Mouse (Mus musculus) ES-Bruce4 (cell line): ENCODE measurements at regions not wholly inside any gene's neighbourhood (a gene's known extent, or its start where the extent isn't known, plus 50 kb on each side); places are given as distances from the start of the nearest gene placed in this dataset.

Experiments
- H3K27ac ChIP-seq: 2 replicates; pipeline ENCODE4 v1.5.1; 2012; ENCODE audit warnings: low read length, inconsistent platforms; ENCODE audit not compliant: insufficient read depth
- H3K27me3 ChIP-seq: 2 replicates; pipeline ENCODE4 v1.6.1; 2012; ENCODE audit warnings: mild to moderate bottlenecking, low read length, inconsistent platforms; ENCODE audit not compliant: control insufficient read depth, poor library complexity, insufficient read depth, severe bottlenecking
- H3K36me3 ChIP-seq: 2 replicates; pipeline ENCODE4 v1.6.1; 2012; ENCODE audit warnings: inconsistent platforms, mild to moderate bottlenecking, low read length, moderate library complexity; ENCODE audit not compliant: control insufficient read depth, poor library complexity, insufficient read depth, severe bottlenecking
- H3K4me1 ChIP-seq: one replicate; pipeline ENCODE4 v1.8.1; 2011; ENCODE audit warnings: low read length; ENCODE audit not compliant: control insufficient read depth, insufficient read depth
- H3K4me3 ChIP-seq: 2 replicates; pipeline ENCODE4 v1.5.1; 2011; ENCODE audit warnings: low read depth, mild to moderate bottlenecking, low read length
- H3K9ac ChIP-seq: 2 replicates; pipeline ENCODE4 v1.6.1; 2012; ENCODE audit warnings: low read depth, mild to moderate bottlenecking, inconsistent platforms; ENCODE audit not compliant: poor library complexity, severe bottlenecking
- H3K9me3 ChIP-seq: replicated peaks from 2 replicates; pipeline ENCODE4 v1.6.1; 2012; ENCODE audit warnings: mild to moderate bottlenecking, low read length, inconsistent platforms; ENCODE audit not compliant: control insufficient read depth, poor library complexity, insufficient read depth, severe bottlenecking
- CTCF ChIP-seq: IDR thresholded peaks from one replicate; pipeline ENCODE4 v1.8.1; 2011; ENCODE audit warnings: low read depth, low read length
- EP300 ChIP-seq: IDR thresholded peaks from 2 replicates; pipeline ENCODE4 v1.6.1; 2011; ENCODE audit warnings: low read depth, low read length; ENCODE audit not compliant: insufficient read depth
- POLR2A ChIP-seq: IDR thresholded peaks from one replicate; pipeline ENCODE4 v1.8.1; 2011; ENCODE audit warnings: low read length; ENCODE audit not compliant: insufficient read depth

GRCm38 (mm10) chr10:118621546-118621945 lies 180.7 kb downstream of the Ifng start:
- Histone ChIP-seq H3K4me3 (no peak overlapping the region), H3K27ac (no peak overlapping the region), H3K9me3 (no peaks in the 10 kb centered on the region), H3K9ac (no peak overlapping the region), H3K4me1 (no peaks in the 10 kb centered on the region), H3K27me3 (no peaks in the 10 kb centered on the region), H3K36me3 (no peaks in the 10 kb centered on the region)
- TF ChIP-seq POLR2A: no peak
- no peak for TF ChIP-seq EP300
- no peak for TF ChIP-seq CTCF

DNA sequence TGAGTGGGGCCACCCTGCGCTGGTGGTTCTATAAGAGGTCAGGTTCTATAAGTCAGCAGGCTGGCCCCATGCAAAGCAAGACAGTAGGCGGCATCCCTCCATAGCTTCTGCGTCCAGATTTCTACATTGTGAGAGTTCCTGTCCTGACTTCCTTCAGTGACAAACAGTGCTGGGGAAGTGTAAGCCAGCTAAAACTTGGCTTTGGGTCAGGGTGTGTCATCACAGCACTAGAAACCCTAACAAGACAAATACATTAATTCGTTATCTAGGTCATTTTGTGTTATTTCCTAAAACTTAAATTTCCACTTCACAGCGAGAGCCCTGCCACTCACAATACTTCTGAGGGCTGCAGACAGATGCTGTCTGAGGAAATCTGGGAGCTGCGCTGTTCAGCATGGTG lies 181.3 kb downstream of the Ifng start:
- Histone ChIP-seq H3K27ac (no peak overlapping the region), H3K9ac (no peak overlapping the region), H3K4me1 (no peaks in the 10 kb centered on the region), H3K4me3 (no peak overlapping the region), H3K36me3 (no peaks in the 10 kb centered on the region), H3K27me3 (no peaks in the 10 kb centered on the region), H3K9me3 (no peaks in the 10 kb centered on the region)
- TF ChIP-seq CTCF (no peak), EP300 (no peak), POLR2A (no peak)

- H3K27me3 ChIP-seq: no peaks in the 10 kb centered on the region
These were observed 182.1 kb downstream of the Ifng start for GRCm38 (mm10) chr10:118622916-118623315.

GRCm38 (mm10) chr10:118624368-118624767 lies 183.5 kb downstream of the Ifng start:
- Histone ChIP-seq H3K27ac (no peak overlapping the region), H3K9ac (no peak overlapping the region), H3K4me1 (no peaks in the 10 kb centered on the region), H3K4me3 (no peak overlapping the region), H3K27me3 (no peaks in the 10 kb centered on the region), H3K9me3 (no peaks in the 10 kb centered on the region), H3K36me3 (no peaks in the 10 kb centered on the region)
- no peak for TF ChIP-seq CTCF
- TF ChIP-seq EP300: no peak
- no peak for TF ChIP-seq POLR2A

More at GRCm38 (mm10) chr10:118622916-118623315, 182.1 kb downstream of the Ifng start:
- no peak overlapping the region for H3K9ac ChIP-seq
- TF ChIP-seq CTCF (no peak), EP300 (no peak), POLR2A (no peak)
- H3K9me3 ChIP-seq: no peaks in the 10 kb centered on the region
- H3K4me1 ChIP-seq: no peaks in the 10 kb centered on the region
- no peaks in the 10 kb centered on the region for H3K36me3 ChIP-seq
- H3K4me3 ChIP-seq: no peak overlapping the region
- no peak overlapping the region for H3K27ac ChIP-seq

DNA sequence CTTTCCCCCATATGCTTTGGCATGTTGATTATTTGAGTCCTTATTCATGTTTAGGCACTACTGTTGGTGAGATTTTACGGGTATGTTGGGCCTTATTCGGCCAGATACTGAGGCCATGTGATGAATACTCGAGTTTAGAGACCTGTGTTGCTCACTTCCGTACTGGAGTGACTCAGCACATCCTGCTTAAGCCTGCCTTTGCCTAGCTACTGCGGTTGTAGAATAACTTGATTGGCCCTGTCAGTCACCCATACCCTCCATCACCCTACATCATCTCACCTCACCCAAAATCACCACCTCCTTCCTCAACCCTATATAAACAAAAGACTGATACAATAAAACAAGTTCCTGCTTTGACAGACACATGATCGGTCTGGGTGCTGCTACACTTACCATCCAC lies 187.2 kb downstream of the Ifng start:
- Histone ChIP-seq H3K27ac (no peak overlapping the region), H3K36me3 (no peaks in the 10 kb centered on the region), H3K4me1 (no peaks in the 10 kb centered on the region), H3K4me3 (no peak overlapping the region), H3K27me3 (no peaks in the 10 kb centered on the region), H3K9me3 (no peaks in the 10 kb centered on the region), H3K9ac (no peak overlapping the region)
- TF ChIP-seq CTCF: no peak
- no peak for TF ChIP-seq POLR2A

DNA sequence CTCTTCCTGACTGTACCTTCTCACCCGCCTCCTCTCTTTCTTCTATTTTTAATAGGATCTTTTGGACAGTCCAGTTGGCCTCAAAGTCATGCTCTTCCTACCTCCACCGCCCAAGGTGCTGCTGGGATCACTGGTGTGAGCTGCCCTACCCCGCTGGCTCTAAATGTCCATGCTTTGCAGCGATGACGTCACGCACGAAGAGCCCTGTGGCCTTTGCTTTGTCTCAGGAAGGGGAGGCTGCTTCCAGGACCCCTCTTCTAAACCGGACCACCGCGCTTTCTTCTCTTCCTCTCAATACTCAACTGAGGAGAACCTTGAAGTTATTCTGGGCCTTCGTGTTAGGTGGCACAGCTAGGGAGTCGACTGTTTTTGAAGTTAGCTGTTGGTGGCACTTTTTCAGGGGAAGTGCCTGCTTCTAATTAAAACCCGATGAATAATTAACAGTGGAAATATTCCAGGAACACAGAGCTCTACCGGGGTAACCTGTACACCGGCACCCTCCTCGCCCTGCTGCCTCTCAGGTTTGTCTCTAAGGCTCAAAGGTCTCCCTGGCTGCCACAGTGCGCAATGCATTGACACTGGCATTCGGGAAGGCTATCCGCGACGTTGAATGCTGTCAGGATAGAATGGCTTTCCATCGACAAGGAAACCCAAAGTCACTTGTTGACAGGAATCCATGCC lies 188.7 kb downstream of the Ifng start:
- H3K4me1 ChIP-seq: no peaks in the 10 kb centered on the region
- no peak overlapping the region for H3K4me3 ChIP-seq
- no peaks in the 10 kb centered on the region for H3K27me3 ChIP-seq
- H3K27ac ChIP-seq: no peak overlapping the region
- H3K9me3 ChIP-seq: no peaks in the 10 kb centered on the region; the same call in 1 of the 2 replicates
- no peak for TF ChIP-seq EP300
- TF ChIP-seq POLR2A: no peak
- no peak for TF ChIP-seq CTCF
- H3K9ac ChIP-seq: no peak overlapping the region
- H3K36me3 ChIP-seq: no peaks in the 10 kb centered on the region
